Mouse (Mus musculus) frontal cortex, postnatal 10 days (tissue): ENCODE data around the gene Ntn5.

Source experiments
- DNase-seq, 2 experiments: peaks; one replicate each; pipeline ENCODE4 v3.0.0; 2022; ENCODE audit warnings: low spot score in 2 of 2, mixed read lengths in 1 of 2

The Ntn5 gene

GRCm38 (mm10) chr7:45699523-45700141 is 15.8 kb downstream of the Ntn5 start, which contains the start of gene Car11:
Gene Car11 (plus strand): TSS chr7:45699843.
- DNase-seq = peak; percentile 53 to 56

GRCm38 (mm10) chr7:45700301-45701015 is 16.6 kb downstream of the Ntn5 start:
- DNase-seq = peak; percentile 78 to 84

GRCm38 (mm10) chr7:45701072-45701471 is 17.2 kb downstream of the Ntn5 start:
- DNase-seq = no peak

- no peak for DNase-seq
Measured at GRCm38 (mm10) chr7:45701607-45702006, 17.8 kb downstream of the Ntn5 start.

DNA sequence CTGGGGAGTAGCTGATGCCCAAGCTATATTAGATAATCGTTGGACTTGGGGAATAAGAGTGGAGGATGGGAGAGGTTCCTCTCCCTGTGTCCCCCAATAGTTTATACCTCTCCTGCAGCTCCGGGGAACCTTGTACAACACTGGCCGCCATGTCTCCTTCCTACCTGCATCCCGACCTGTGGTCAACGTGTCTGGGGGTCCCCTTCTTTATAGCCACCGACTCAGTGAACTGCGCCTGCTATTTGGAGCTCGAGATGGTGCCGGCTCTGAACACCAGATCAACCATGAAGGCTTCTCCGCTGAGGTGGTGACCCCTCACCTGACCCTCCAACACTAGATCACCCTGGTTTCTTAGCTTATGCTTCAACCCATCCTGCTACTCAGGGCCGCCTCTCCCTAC is 18.5 kb downstream of the Ntn5 start:
- DNase-seq = no peak

GRCm38 (mm10) chr7:45702809-45703520 is 19.1 kb downstream of the Ntn5 start:
- DNase-seq = no peak

DNA sequence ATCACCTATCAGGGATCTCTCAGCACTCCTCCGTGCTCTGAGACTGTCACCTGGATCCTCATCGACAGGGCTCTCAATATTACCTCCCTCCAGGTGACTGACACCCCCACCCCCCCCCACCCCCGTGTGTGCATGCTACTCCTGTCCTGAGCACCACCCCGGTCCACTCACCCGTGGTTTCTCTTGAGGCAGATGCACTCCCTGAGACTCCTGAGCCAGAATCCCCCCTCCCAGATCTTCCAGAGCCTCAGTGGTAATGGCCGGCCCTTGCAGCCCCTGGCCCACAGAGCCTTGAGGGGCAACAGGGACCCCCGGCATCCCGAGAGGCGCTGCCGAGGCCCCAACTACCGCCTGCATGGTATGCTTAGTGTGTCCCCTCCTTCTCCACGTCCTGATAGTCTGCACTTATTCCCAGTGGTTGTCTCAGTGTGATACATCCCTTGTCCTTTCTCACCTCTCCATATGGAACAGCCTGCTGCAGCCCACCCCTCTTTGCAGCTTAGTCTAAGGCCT is 19.8 kb downstream of the Ntn5 start:
- peak; percentile 53 to 67 for DNase-seq

- peak; percentile 74 to 89 for DNase-seq
Measured at GRCm38 (mm10) chr7:45704046-45704559, 20.3 kb downstream of the Ntn5 start.

GRCm38 (mm10) chr7:45704730-45705442 is 21.1 kb downstream of the Ntn5 start, which contains the start of gene Dbp:
Gene Dbp (plus strand): TSS chr7:45705088.
- peak; percentile 99 to 100 for DNase-seq

DNA sequence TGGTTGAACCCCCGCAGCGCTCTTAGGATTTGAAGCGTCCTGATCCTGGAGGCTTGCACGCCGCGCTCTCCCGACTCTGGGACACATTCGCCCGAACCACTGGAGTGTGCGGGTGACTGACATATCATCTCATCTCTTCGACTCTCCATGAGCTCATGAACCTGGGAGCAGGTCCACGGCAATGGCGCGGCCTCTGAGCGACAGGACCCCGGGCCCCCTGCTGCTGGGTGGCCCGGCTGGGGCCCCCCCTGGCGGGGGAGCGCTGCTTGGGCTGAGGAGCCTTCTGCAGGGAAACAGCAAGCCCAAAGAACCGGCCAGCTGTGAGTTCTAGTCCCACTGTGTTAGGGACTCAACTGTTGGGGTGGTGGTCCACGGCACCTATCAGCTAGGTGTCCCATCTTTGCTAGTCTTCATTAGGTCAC is 21.6 kb downstream of the Ntn5 start:
- DNase-seq = no peak

GRCm38 (mm10) chr7:45705873-45706281 is 22.1 kb downstream of the Ntn5 start:
- DNase-seq = peak; percentile 86 to 91

GRCm38 (mm10) chr7:45706721-45707241 is 23.0 kb downstream of the Ntn5 start:
- DNase-seq = peak; percentile 86 to 88

- DNase-seq = peak; percentile 93 to 95
Measured at GRCm38 (mm10) chr7:45707375-45707967, 23.6 kb downstream of the Ntn5 start.

GRCm38 (mm10) chr7:45708221-45708761 is 24.5 kb downstream of the Ntn5 start:
- DNase-seq = peak; percentile 40 to 54

DNA sequence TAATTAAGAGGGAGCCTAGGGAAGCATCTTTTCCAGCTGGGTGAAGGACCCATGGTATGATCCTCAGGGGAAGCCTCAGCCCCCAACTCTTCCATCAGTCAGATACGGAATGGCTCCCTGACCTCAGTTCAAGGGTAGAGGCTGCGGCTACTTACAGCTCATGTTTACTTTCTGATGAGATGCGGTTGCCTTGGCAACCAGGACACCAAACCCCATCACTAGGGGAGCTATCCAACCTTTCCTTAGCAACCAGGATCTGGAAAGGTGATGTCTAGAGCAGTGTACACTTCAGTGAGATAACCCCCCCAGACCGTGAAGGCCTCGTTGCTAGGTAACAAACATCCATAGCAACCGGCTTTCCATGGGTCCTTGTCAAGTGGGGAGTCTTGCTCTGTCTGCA is 25.2 kb downstream of the Ntn5 start:
- peak; percentile 39 to 60 for DNase-seq

DNA sequence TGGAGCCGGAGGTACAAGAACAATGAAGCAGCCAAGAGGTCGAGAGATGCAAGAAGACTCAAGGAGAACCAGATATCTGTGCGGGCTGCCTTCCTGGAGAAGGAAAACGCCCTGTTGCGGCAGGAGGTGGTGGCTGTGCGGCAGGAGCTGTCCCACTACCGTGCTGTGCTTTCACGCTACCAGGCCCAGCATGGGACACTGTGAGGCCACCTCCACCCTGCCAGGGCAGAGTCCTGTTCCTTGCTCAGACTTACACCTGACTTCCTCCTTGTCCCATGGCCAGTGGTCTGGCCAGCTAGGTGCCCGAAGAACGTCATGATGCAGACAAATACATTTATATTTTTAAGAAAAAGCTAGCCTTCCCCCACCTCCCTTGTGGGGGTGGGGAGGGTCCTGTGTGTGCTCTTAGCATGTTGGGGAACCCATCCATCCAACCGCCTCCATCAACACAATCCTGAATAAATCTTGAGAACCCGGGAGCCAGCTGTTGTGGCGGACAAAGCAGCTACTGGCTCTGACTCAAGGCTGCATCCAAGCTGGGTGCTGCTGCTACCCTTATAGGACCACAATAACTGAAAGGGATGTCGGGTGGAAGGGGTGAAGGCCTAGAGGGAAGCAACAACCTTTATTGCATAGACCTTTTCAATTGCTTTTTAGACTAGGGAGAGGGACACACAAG is 26.0 kb downstream of the Ntn5 start:
- no peak for DNase-seq

DNA sequence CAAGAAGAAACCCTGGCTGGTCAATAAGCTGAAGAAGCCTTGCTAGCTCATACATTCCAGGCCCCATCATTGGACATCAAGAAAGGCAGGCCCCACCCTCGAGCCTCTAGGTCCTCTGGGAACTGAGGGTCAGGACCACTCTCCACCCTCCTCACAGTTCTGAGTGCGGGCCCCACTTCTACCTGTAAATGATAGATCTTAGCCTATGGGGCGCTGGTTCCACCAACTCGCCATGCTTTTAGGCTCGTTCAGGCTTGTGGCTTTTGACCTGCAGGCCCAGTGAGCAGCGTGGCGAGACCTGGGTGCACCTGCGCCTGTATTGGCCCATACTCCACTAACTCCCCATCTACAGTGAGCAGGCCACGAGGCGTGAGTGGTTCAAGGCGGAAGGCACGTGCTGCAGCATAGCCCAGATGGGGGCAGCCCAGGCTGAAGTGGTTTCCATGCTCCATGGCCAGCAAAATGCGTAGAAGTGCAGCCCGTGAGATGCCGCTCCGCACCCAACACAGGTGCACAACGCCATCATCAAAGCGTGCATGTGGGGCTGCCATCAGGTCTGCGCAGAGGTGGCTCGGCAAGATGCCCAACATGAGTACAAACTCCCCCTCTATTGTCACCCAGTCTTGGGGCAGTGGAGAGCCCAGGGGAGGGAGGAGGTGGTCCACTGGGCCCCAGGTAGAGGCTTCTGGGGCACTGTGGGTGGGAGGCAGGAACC is 26.8 kb downstream of the Ntn5 start:
- no peak for DNase-seq

- no peak for DNase-seq
Measured at GRCm38 (mm10) chr7:45711316-45712021, 27.6 kb downstream of the Ntn5 start.
